Mouse (Mus musculus) G1E (cell line): ENCODE measurements around the gene Ssbp4. TPM values are rescaled to one million over a fixed set of nuclear protein-coding genes. Genes with fewer than 3 reads are reported as not detected.

Experiments used
- ATAC-seq: 2 replicates; pipeline ENCODE4 v1.8.0; 2016; ENCODE audit warnings: mild to moderate bottlenecking; ENCODE audit not compliant: insufficient number of reproducible peaks, poor library complexity, low FRiP score, severe bottlenecking; ENCODE audit errors: extremely low read depth
- DNase-seq: peaks from one replicate; pipeline ENCODE4 v3.0.0; 2012; ENCODE audit warnings: low spot score
- H3K27me3 ChIP-seq: 2 replicates; pipeline ENCODE4 v1.6.1; 2012; ENCODE audit warnings: mild to moderate bottlenecking, low read length, inconsistent platforms; ENCODE audit not compliant: insufficient read depth
- H3K36me3 ChIP-seq: replicated peaks from 2 replicates; pipeline ENCODE3; 2012; ENCODE audit warnings: mild to moderate bottlenecking, inconsistent platforms
- H3K4me1 ChIP-seq: 2 replicates; pipeline ENCODE4 v1.6.1; 2012; ENCODE audit warnings: low read depth, low read length, inconsistent platforms, mixed read lengths; ENCODE audit not compliant: insufficient read depth
- H3K4me3 ChIP-seq: 2 replicates; pipeline ENCODE4 v1.5.1; 2012; ENCODE audit warnings: low read depth, mild to moderate bottlenecking, inconsistent platforms, low read length, moderate library complexity, mixed read lengths
- H3K9me3 ChIP-seq: replicated peaks from 2 replicates; pipeline ENCODE4 v1.6.1; 2012; ENCODE audit warnings: inconsistent platforms
- CTCF ChIP-seq: IDR thresholded peaks from 2 replicates; pipeline ENCODE4 v1.5.1; 2012; ENCODE audit warnings: low read depth, low read length, inconsistent platforms, mixed read lengths
- GATA1 ChIP-seq: IDR thresholded peaks from 2 replicates; pipeline ENCODE4 v1.6.1; 2012; ENCODE audit warnings: borderline replicate concordance, low read length, inconsistent platforms, mixed read lengths
- GATA2 ChIP-seq: IDR thresholded peaks from 2 replicates; pipeline ENCODE4 v1.6.1; 2012; ENCODE audit warnings: low read depth, low read length, inconsistent platforms, borderline replicate concordance
- POLR2AphosphoS5 ChIP-seq: IDR thresholded peaks from 2 replicates; pipeline ENCODE4 v1.6.1; 2012; ENCODE audit warnings: low read depth, low read length, inconsistent platforms; ENCODE audit not compliant: insufficient replicate concordance
- TAL1 ChIP-seq: conservative IDR thresholded peaks from 2 replicates; pipeline ENCODE4 v1.6.1; 2012; ENCODE audit warnings: low read depth, low read length, inconsistent platforms, mixed read lengths
- polyA plus RNA-seq: library from polyadenylated mRNA; stranded (reverse); fragments of >175 nt; gene quantifications from 2 replicates; pipeline ENCODE4 v1.2.3, GENCODE M21; 2012
- total RNA-seq, 2 experiments: library from RNA; stranded (forward) in 1 of 2; stranded (reverse) in 1 of 2; fragments of 200-1000 nt in 1 of 2; fragments of >200 nt in 1 of 2; fragmentation: Nextera tagmentation in 1 of 2; gene quantifications; 2 replicates each; pipeline ENCODE4 v1.2.3; 2014 to 2017

The Ssbp4 gene
- total and polyA plus RNA-seq, 3 experiments, result 21.7 to 606 (median 51.7) TPM

DNA sequence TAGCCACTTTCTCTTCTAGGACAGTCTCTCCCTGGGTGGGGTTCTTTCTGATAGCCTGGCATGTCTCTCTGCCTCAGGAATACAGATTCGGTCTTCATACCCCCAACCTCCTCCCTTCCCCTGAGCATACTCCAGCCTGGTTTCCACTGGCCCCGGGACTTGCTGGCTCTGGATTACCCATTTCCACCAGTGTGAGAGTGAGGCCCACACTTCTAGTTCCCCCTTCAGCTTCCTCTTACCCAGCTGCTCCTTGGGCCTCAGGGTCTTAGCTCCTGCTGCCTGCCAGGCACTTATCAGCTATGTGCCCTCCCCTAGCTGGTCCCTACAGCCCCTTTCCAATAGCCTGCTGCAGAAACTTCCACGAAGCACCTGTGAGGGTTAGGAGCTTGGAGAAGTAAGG is 7.2 kb upstream of the Ssbp4 start, which contains the start of gene Lrrc25:
Lrrc25 (plus strand) TSS at position 262 of the 400 bp plus-strand sequence.
- TF ChIP-seq GATA1 (no peak), POLR2AphosphoS5 (no peak), CTCF (no peak), TAL1 (no peak), GATA2 (no peak)
- H3K27me3 ChIP-seq, result no peaks in the 10 kb centered on the region
- peak within 1 kb of the TSS; percentile 35; the same call in 1 of the 2 replicates for H3K4me3 ChIP-seq
- no peak for DNase-seq
- H3K4me1 ChIP-seq, result peaks cover 73% of the 10 kb centered on the region
- ATAC-seq, result no peak
- no peaks in the 10 kb centered on the region for H3K36me3 ChIP-seq
- H3K9me3 ChIP-seq, result no peaks in the 10 kb centered on the region

DNA sequence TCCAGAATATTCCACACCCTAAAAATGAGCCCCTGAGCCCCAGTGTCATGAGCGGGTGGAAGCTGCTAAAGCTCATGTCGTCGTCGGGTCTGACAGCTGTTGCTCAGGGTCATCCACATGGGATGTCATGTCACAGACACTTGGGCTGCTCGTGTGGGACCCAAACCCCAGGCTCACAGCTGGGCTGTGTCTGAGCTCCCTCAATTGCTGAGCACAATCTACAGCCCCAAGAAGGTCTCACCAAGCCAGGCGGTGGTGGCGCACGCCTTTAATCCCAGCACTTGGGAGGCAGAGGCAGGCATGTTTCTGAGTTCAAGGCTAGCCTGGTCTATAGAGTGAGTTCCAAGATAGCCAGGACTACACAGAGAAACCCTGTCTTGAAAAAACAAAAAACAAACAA is 6.6 kb upstream of the Ssbp4 start:
- TF ChIP-seq GATA2 (no peak), TAL1 (no peak), CTCF (no peak), GATA1 (no peak), POLR2AphosphoS5 (no peak)
- Histone ChIP-seq H3K9me3 (no peaks in the 10 kb centered on the region), H3K36me3 (no peaks in the 10 kb centered on the region), H3K4me3 (no peak overlapping the region), H3K27me3 (no peaks in the 10 kb centered on the region), H3K4me1 (peaks cover 71% of the 10 kb centered on the region)
- no peak for ATAC-seq
- no peak for DNase-seq

- Histone ChIP-seq H3K9me3 (no peaks in the 10 kb centered on the region), H3K4me3 (no peak overlapping the region), H3K36me3 (no peaks in the 10 kb centered on the region), H3K27me3 (no peaks in the 10 kb centered on the region; the same call in 1 of the 2 replicates), H3K4me1 (peaks cover 75% of the 10 kb centered on the region)
- DNase-seq (no peak), ATAC-seq (no peak)
- TF ChIP-seq GATA1, result no peak
- no peak for TF ChIP-seq POLR2AphosphoS5
- no peak for TF ChIP-seq CTCF
- no peak for TF ChIP-seq TAL1
- TF ChIP-seq GATA2, result no peak
Observed at GRCm38 (mm10) chr8:70614469-70614868, 5.8 kb upstream of the Ssbp4 start.

- ATAC-seq (no peak), DNase-seq (no peak)
- peaks cover 7% of the 10 kb centered on the region; the same call in 1 of the 2 replicates for H3K27me3 ChIP-seq
- no peak overlapping the region for H3K4me3 ChIP-seq
- H3K9me3 ChIP-seq, result 0 out of 2 replicates have a peak, but pooled peaks cover 2% of the 10 kb centered on the region
- H3K4me1 ChIP-seq, result peaks cover 78% of the 10 kb centered on the region
- no peak for TF ChIP-seq GATA1
- no peaks in the 10 kb centered on the region for H3K36me3 ChIP-seq
Observed at GRCm38 (mm10) chr8:70613763-70614162, 5.1 kb upstream of the Ssbp4 start.

DNA sequence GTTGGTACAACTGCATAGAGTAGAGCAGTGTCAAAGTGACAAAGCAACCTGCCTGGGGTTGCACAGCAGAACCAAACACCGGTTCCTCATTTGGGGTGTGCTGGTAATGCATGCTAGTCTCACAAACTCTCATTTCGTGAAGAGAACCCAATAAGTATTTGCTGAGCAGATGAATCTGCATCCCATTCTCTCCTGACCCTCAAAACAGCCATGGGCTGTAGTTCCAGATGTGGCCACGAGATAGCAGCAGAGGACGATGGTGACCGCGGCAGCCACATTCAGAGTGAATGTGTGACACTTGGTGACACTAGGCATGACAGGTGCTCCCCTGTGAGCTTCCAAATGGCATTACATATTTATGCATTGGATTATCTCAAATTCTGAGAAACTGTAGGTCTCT is 3.2 kb upstream of the Ssbp4 start:
- peaks cover 23% of the 10 kb centered on the region; the same call in 1 of the 2 replicates for H3K27me3 ChIP-seq
- TF ChIP-seq CTCF (peak; percentile 99), GATA1 (no peak)
- peak; percentile 63 for DNase-seq
- H3K4me3 ChIP-seq, result peak overlapping the region; percentile 73
- peaks cover 78% of the 10 kb centered on the region for H3K4me1 ChIP-seq
- peaks cover 3% of the 10 kb centered on the region for H3K36me3 ChIP-seq
- 0 out of 2 replicates have a peak, but pooled peaks cover 2% of the 10 kb centered on the region for H3K9me3 ChIP-seq
- ATAC-seq, result no peak

GRCm38 (mm10) chr8:70610796-70611771 is 2.4 kb upstream of the Ssbp4 start:
- DNase-seq (peak; percentile 76), ATAC-seq (no peak)
- Histone ChIP-seq H3K4me1 (peaks cover 77% of the 10 kb centered on the region), H3K36me3 (peaks cover 11% of the 10 kb centered on the region), H3K9me3 (0 out of 2 replicates have a peak, but pooled peaks cover 2% of the 10 kb centered on the region), H3K4me3 (peak overlapping the region; percentile 73), H3K27me3 (peaks cover 23% of the 10 kb centered on the region; the same call in 1 of the 2 replicates)
- TF ChIP-seq POLR2AphosphoS5 (no peak), CTCF (peak; percentile 95)
